Mouse (Mus musculus) gastrocnemius, postnatal 14 days (tissue): ENCODE measurements around the gene Foxp1. TPM values are rescaled to one million over a fixed set of nuclear protein-coding genes. Genes with fewer than 3 reads are reported as not detected.

Source experiments
- DNase-seq: peaks from one replicate; pipeline ENCODE4 v3.0.0; 2021; ENCODE audit warnings: mixed read lengths
- intact Hi-C: fragments of 180-260 bp; cut with DNase I; formaldehyde crosslinking; loops from one replicate; pipeline ENCODE4 v1.15.1; 2025; ENCODE audit warnings: low total_unique reads
- total RNA-seq, 2 experiments: library from RNA; stranded (reverse); gene quantifications; 2 replicates each; pipeline ENCODE4 v1.2.3; 2021

The Foxp1 gene
- total RNA-seq, 2 experiments from 2014 or later, result 18.0 to 20.7 TPM

GRCm38 (mm10) chr6:99030251-99030650 lies 492.3 kb downstream of the Foxp1 start:
- DNase-seq, result no peak
- intact Hi-C loops, result loop anchor here (5.0 kb wide), 1 partner anchor 53 kb away; no protein-coding TSS in a partner anchor

- intact Hi-C loops, result no loop called here
- no peak for DNase-seq
Observed at GRCm38 (mm10) chr6:99029438-99029837, 493.1 kb downstream of the Foxp1 start.

DNA sequence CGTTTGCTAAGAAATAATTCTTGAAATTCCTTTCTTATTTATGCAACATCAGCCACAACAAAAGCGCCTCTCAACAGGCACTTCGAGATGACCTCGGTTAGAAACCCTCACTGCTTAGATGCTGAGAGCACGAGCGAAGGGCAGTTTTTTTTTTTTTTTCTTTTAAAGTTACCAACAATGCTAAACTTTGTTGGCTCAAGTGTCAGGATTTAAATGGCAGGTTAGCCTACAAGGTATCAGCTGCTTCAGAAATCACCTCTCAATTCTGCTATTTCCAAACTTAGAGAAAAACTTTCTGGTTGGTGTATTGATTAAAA lies 493.6 kb downstream of the Foxp1 start:
- intact Hi-C loops, result no loop called here
- no peak for DNase-seq

DNA sequence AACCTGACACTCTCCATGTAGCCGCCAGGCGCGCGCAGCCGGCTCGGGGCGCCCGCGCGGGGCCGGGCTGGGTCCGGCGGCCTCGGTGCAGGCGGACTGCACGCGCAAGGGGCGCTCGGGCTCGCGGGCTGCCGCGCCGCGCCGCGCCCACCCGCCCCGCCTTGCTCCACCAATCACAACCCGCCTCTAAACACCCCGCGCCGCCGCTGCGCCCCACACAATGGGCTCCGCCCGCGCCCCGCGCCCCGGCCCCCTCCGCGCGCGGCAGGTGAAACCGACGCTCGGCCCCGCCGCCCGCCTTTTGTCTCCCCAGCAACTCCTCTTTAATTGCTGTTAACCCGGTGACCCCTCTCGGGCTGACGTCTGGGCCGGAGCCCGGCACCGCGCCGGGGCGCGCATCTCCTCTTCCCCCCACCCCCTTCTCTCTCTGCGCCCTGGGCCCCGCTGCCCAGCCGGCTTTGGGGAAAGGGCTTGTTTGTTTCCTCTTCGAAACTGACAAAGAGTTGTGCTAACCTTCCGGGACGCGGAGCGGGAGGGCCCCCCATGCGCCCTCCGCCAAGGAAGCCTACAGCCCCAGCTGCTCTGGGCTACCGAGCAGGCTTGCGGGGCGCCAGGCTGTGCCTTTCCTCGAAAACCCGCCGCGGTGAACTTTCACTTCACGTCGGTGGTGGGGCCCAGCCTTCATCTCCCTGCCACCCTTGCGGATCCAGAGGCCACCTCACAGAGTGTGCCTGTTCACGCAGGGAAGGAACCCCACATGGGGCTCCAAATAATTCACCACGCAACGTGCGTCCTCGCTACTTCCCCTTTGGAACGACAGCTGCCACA lies 494.1 kb downstream of the Foxp1 start:
- peak; percentile 57 for DNase-seq

DNA sequence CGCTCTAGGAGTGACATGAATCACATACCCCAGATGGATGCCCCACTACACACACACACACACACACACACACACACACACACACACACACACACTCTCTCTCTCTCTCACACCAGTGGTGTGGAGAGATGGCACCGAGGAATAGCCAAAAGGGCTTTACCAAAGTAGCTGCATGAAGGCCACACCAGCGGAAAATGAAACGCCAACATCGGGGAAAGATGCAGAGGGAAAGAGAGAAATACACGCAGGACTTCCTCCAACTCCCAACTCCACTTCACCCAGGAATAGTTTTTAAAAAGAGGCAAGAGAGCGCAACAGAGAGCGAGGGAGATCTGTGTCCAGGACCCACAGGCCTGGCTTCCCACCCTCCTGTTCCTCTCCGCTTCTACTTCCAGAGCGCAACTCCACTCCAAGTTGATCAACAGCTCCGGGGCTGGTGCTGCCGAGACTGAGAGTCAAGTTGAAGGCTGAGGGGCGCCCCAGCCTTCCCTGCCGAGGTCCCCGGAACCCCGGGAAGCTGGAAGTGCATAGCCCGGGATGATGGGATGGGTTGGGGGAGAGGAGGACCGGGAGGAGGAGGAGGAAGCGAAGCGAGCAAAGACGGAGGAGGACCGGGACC lies 494.9 kb downstream of the Foxp1 start:
- intact Hi-C loops, result no loop called here
- DNase-seq, result no peak

More for the DNA sequence above, 494.1 kb downstream of the Foxp1 start:
- intact Hi-C loops, result no loop called here

DNA sequence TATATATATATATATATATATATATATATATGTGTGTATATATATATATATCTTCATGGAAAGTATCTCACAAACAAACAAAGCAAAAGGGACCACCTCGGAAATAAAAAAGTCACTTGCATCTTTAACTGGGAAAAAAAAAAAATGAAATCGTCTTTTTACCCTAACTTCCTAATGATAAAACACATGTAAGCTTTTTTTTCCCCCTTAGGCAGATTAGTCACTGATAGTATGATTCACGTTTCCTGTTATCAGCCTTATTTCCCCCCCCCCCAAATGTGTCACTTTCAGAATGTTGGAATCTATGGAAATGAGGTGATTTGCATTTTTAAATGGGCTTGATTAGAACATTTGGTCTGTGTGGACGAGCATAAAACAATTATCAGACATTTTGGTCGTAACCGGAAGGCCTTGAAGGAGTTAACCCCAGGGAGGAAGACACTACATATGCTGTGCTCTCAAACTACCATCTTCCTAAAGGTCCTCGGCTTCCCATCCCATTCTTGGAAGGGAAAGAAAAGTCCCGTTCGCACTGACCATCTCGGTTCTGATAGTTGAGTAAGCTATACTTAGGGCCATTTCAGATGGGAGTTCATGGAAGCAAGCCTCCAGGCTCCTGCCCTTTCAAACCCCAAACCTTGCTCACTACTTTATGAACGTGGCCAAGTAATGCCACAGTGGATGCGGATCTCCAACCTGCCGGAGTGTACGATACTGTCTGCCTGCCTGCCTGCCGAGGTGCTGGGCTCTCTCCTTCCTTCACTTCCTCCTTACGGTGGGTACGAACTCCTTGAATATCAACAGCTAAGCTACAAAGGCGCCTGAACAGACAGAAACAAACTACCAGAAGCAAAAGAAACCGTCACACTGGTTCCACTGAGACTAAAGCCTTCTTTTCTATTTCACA lies 495.6 kb downstream of the Foxp1 start:
- intact Hi-C loops, result no loop called here

GRCm38 (mm10) chr6:99026040-99026439 lies 496.5 kb downstream of the Foxp1 start:
- DNase-seq, result no peak
- intact Hi-C loops, result no loop called here

More for the DNA sequence above, 495.6 kb downstream of the Foxp1 start:
- no peak for DNase-seq

DNA sequence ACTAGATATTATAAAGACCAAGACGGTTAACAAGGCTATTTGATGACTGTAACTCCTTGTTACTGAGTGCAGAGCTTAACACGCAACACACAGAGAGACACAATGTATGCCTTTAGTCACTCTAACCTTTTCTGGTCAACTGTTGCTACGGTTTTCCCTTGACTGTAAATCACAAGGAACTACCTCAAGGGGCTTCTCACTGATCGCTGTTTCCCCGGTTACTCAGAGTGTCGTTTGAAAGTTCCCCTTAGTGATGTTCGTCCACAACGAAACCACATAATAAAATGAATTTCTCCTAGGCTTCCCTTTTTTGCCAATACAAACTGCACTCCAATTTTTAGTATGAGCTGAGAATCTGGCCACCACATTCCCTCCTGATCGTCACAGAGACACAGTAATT lies 497.9 kb downstream of the Foxp1 start:
- no peak for DNase-seq
- intact Hi-C loops, result no loop called here

GRCm38 (mm10) chr6:99020570-99021444 lies 501.7 kb downstream of the Foxp1 start:
- no peak for DNase-seq
- intact Hi-C loops, result no loop called here

DNA sequence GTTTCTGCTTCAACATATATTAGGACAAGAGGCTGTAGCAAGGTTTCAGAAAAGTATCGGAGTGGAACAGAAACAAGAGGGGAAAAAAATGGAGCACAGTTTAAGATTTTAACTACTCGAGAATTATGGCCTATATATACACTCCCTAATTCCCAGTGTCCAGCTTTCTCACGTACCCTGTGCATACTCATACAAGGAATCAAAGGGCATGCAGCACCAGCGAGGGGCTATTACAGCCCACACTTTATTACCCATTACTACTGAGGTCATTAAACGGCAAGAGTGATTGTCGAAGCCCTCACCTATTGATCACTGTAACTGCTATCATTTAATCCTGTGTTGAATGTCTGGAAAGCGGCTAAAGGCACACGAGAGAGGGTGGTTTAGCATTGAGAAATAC lies 502.8 kb downstream of the Foxp1 start:
- intact Hi-C loops, result no loop called here
- DNase-seq, result no peak

DNA sequence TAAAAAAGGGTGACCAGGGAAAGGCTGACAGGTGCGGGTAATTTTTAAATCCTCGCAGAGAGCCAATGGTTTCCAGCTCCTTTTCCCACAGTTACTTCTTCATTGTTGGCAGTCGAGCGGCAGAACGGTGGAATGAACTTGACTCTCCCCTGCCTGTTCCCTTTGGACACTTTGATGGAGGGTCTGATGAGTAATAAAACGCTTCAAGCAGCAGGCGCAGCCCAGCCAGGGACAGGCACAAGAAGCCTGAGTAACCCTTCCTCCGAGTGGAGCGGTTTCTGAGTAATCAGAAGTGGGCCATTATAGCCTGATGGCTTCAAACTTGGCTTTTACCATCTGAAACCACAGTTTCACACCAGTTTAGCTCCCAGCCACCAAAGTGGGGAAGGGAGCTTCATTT lies 503.3 kb downstream of the Foxp1 start:
- no peak for DNase-seq
- intact Hi-C loops, result no loop called here

DNA sequence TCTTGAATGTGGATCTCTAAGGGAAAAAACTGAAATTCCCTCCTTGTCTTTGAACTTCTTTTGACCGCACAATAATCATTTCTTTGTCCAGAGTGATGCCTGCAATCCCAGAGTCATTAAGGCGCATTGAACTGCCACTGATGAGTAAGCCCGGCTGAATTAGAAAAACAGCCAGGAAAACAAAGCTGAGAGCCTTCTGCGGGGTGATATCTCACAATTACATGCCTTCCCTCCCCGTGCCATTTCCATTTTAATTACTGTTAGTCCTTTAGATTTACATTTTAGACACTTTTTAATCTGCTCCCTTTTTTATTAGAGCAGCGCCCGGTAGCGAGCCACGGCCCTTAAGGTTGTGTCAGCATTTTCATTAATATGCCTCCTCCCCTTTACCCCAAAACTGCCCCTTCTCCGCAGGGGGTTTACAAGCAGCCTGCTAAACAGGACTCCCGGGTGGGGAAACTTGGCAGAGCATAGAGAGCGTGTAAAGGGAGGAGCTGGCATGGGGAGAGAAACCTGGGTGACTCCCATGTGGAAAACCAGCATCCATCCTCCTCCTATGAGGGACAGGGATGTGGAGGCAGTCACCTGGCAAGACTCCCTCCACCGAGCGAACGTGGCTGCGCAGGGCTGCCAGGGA lies 508.5 kb downstream of the Foxp1 start:
- intact Hi-C loops, result no loop called here

GRCm38 (mm10) chr6:99013119-99013865 lies 509.2 kb downstream of the Foxp1 start:
- DNase-seq, result no peak
- intact Hi-C loops, result no loop called here

More for the DNA sequence above, 508.5 kb downstream of the Foxp1 start:
- no peak for DNase-seq

GRCm38 (mm10) chr6:99011895-99012584 lies 510.5 kb downstream of the Foxp1 start:
- DNase-seq, result no peak
- intact Hi-C loops, result no loop called here

- no peak for DNase-seq
- intact Hi-C loops, result no loop called here
Observed at GRCm38 (mm10) chr6:99009771-99010170, 512.8 kb downstream of the Foxp1 start.

- intact Hi-C loops, result no loop called here
- no peak for DNase-seq
Observed at GRCm38 (mm10) chr6:99008565-99008964, 514.0 kb downstream of the Foxp1 start.

- no peak for DNase-seq
- intact Hi-C loops, result no loop called here
Observed at GRCm38 (mm10) chr6:99007542-99007941, 515.0 kb downstream of the Foxp1 start.
